Mouse (Mus musculus) erythroblast, embryonic 14.5 days (primary cell): ENCODE measurements around the gene Pla1a.

Experiments used
- GATA1 ChIP-seq: IDR thresholded peaks from 2 replicates; pipeline ENCODE4 v1.6.1; 2012; ENCODE audit warnings: low read length, inconsistent platforms, mixed read lengths
- TAL1 ChIP-seq: IDR thresholded peaks from 3 replicates; pipeline ENCODE4 v1.6.1; 2012; ENCODE audit warnings: low read length, inconsistent platforms, mixed read lengths

- TF ChIP-seq GATA1 (no peak), TAL1 (no peak)
Measured at GRCm38 (mm10) chr16:38363657-38364056, 69.3 kb downstream of the Pla1a start.
